Mouse (Mus musculus): ENCODE results near the gene Hsd17b12. TPM values are rescaled to one million over a fixed set of nuclear protein-coding genes. Genes with fewer than 3 reads are reported as not detected.

The Hsd17b12 gene
- polyA plus RNA-seq, 1 experiment from 2014 or later = 81.9 TPM

GRCm38 (mm10) chr2:94051952-94052351 lies 105.8 kb downstream of the Hsd17b12 start:
- Histone ChIP-seq H3K9me3 (replicated peaks; ENCODE audit: control insufficient read depth, low read length) (no peaks in the 10 kb centered on the region), H3K36me3 (ENCODE audit: control insufficient read depth, insufficient read depth) (no peaks in the 10 kb centered on the region), H3K4me2 (ENCODE audit: low read depth, low read length) (no peak overlapping the region), H3K4me1 (ENCODE audit: control insufficient read depth, insufficient read depth, low read length) (no peaks in the 10 kb centered on the region), H3K4me3 (ENCODE audit: low read length) (no peak overlapping the region), H3K27me3 (ENCODE audit: control insufficient read depth, insufficient read depth, low read length) (no peaks in the 10 kb centered on the region), H3K27ac (ENCODE audit: low read length) (no peak overlapping the region), H3K9ac (ENCODE audit: low read length) (no peak overlapping the region)
- no peak for ATAC-seq (replicated peaks; ENCODE audit: extremely low read depth, insufficient read depth, low FRiP score)
- WGBS = 88% methylated on average over 5 of the region's 5 CpGs

GRCm38 (mm10) chr2:94050901-94051300 lies 106.9 kb downstream of the Hsd17b12 start:
- H3K9ac ChIP-seq (ENCODE audit: low read length) = no peak overlapping the region
- no peak overlapping the region for H3K4me3 ChIP-seq (ENCODE audit: low read length)
- peaks cover 4% of the 10 kb centered on the region; the same call in 1 of the 2 replicates for H3K4me1 ChIP-seq (ENCODE audit: control insufficient read depth, insufficient read depth, low read length)
- WGBS = 95% methylated on average over 3 of the region's 3 CpGs
- H3K4me2 ChIP-seq (ENCODE audit: low read depth, low read length) = no peak overlapping the region
- H3K36me3 ChIP-seq (ENCODE audit: control insufficient read depth, insufficient read depth) = no peaks in the 10 kb centered on the region
- H3K27me3 ChIP-seq (ENCODE audit: control insufficient read depth, insufficient read depth, low read length) = no peaks in the 10 kb centered on the region
- no peak for ATAC-seq (replicated peaks; ENCODE audit: extremely low read depth, insufficient read depth, low FRiP score)
- H3K9me3 ChIP-seq (replicated peaks; ENCODE audit: control insufficient read depth, low read length) = no peaks in the 10 kb centered on the region
- H3K27ac ChIP-seq (ENCODE audit: low read length) = no peak overlapping the region

DNA sequence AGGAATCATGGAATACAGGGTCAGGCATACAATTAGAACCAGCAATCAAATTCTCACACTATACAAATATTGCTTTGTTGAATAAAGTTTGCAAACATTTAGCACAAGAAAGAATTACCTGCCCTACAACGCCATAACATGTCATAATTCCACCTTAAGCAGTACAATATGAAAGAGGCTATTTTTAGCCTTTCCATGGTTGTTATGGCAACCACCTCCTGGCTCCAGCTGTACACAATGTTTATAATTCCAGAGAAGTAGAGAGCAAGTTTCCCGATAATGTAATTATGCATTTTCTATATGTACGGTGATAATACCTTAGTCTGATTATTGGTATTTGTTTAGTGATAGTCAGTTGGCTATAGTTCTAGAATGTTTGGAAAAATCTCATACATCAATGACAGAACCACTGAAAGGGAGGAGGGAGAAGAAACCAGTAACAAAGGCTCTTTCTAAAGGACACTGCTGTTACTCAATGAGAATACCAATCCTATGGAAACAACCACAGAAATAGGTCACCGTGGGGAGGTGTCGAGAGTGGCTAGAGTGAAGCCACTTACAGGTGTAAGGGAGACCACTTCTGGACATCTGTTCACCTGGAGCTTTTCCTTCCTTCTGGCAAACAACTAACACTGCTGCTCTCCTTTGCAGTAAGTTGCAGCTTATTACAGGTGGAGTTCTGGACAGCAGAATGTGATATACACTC lies 108.1 kb downstream of the Hsd17b12 start:
- peaks cover 16% of the 10 kb centered on the region for H3K4me1 ChIP-seq (ENCODE audit: control insufficient read depth, insufficient read depth, low read length)
- no peaks in the 10 kb centered on the region for H3K9me3 ChIP-seq (replicated peaks; ENCODE audit: control insufficient read depth, low read length)
- H3K4me2 ChIP-seq (ENCODE audit: low read depth, low read length) = no peak overlapping the region
- no peaks in the 10 kb centered on the region for H3K36me3 ChIP-seq (ENCODE audit: control insufficient read depth, insufficient read depth)
- no peaks in the 10 kb centered on the region for H3K27me3 ChIP-seq (ENCODE audit: control insufficient read depth, insufficient read depth, low read length)
- H3K4me3 ChIP-seq (ENCODE audit: low read length) = no peak overlapping the region
- H3K27ac ChIP-seq (ENCODE audit: low read length) = no peak overlapping the region
- no peak for ATAC-seq (replicated peaks; ENCODE audit: extremely low read depth, insufficient read depth, low FRiP score)
- no peak overlapping the region for H3K9ac ChIP-seq (ENCODE audit: low read length)
- WGBS = 56% methylated on average over 5 of the region's 5 CpGs

- no peaks in the 10 kb centered on the region for H3K36me3 ChIP-seq (ENCODE audit: control insufficient read depth, insufficient read depth)
- ATAC-seq (replicated peaks; ENCODE audit: extremely low read depth, insufficient read depth, low FRiP score) = no peak
- H3K27me3 ChIP-seq (ENCODE audit: control insufficient read depth, insufficient read depth, low read length) = no peaks in the 10 kb centered on the region
- H3K4me1 ChIP-seq (ENCODE audit: control insufficient read depth, insufficient read depth, low read length) = peaks cover 20% of the 10 kb centered on the region
- H3K27ac ChIP-seq (ENCODE audit: low read length) = no peak overlapping the region
- H3K9ac ChIP-seq (ENCODE audit: low read length) = no peak overlapping the region
- no peaks in the 10 kb centered on the region for H3K9me3 ChIP-seq (replicated peaks; ENCODE audit: control insufficient read depth, low read length)
- no peak overlapping the region for H3K4me2 ChIP-seq (ENCODE audit: low read depth, low read length)
- WGBS = 61% methylated on average over 5 of the region's 5 CpGs
- H3K4me3 ChIP-seq (ENCODE audit: low read length) = no peak overlapping the region
Observed at GRCm38 (mm10) chr2:94048733-94049470, 108.9 kb downstream of the Hsd17b12 start.

DNA sequence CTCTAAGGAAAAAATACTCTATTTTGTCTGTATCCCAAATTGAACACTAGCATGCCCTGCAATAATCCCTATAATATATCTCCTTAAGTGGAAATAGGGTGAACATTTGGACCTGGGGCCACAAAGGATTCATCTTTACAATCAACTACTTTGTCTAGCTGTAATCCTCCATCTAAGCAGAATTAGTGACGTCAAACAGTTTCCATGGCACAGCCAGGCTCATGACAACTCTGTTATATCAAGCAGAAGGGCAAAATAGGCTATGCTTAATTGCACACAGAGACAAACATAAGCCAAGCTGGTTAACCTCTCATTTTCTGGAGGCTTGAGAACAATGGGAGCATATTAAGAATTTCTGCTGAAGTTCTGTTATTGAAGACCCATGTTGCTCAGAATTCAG lies 109.5 kb downstream of the Hsd17b12 start:
- peaks cover 20% of the 10 kb centered on the region for H3K4me1 ChIP-seq (ENCODE audit: control insufficient read depth, insufficient read depth, low read length)
- no peaks in the 10 kb centered on the region for H3K36me3 ChIP-seq (ENCODE audit: control insufficient read depth, insufficient read depth)
- no peak overlapping the region for H3K4me3 ChIP-seq (ENCODE audit: low read length)
- WGBS = 57% methylated on average over 1 of the region's 1 CpGs
- H3K4me2 ChIP-seq (ENCODE audit: low read depth, low read length) = no peak overlapping the region
- H3K9me3 ChIP-seq (replicated peaks; ENCODE audit: control insufficient read depth, low read length) = no peaks in the 10 kb centered on the region
- no peaks in the 10 kb centered on the region for H3K27me3 ChIP-seq (ENCODE audit: control insufficient read depth, insufficient read depth, low read length)
- H3K9ac ChIP-seq (ENCODE audit: low read length) = no peak overlapping the region
- no peak overlapping the region for H3K27ac ChIP-seq (ENCODE audit: low read length)
- ATAC-seq (replicated peaks; ENCODE audit: extremely low read depth, insufficient read depth, low FRiP score) = no peak

- peak; percentile 65 for ATAC-seq (replicated peaks; ENCODE audit: extremely low read depth, insufficient read depth, low FRiP score)
- H3K27ac ChIP-seq (ENCODE audit: low read length) = peak overlapping the region; percentile 62
- no peaks in the 10 kb centered on the region for H3K36me3 ChIP-seq (ENCODE audit: control insufficient read depth, insufficient read depth)
- 23% methylated on average over 6 of the region's 6 CpGs for WGBS
- H3K9me3 ChIP-seq (replicated peaks; ENCODE audit: control insufficient read depth, low read length) = no peaks in the 10 kb centered on the region
- H3K27me3 ChIP-seq (ENCODE audit: control insufficient read depth, insufficient read depth, low read length) = no peaks in the 10 kb centered on the region
- H3K9ac ChIP-seq (ENCODE audit: low read length) = no peak overlapping the region
- H3K4me3 ChIP-seq (ENCODE audit: low read length) = no peak overlapping the region
- peak overlapping the region; percentile 39 for H3K4me2 ChIP-seq (ENCODE audit: low read depth, low read length)
- peaks cover 20% of the 10 kb centered on the region for H3K4me1 ChIP-seq (ENCODE audit: control insufficient read depth, insufficient read depth, low read length)
Observed at GRCm38 (mm10) chr2:94045411-94046090, 112.2 kb downstream of the Hsd17b12 start.

DNA sequence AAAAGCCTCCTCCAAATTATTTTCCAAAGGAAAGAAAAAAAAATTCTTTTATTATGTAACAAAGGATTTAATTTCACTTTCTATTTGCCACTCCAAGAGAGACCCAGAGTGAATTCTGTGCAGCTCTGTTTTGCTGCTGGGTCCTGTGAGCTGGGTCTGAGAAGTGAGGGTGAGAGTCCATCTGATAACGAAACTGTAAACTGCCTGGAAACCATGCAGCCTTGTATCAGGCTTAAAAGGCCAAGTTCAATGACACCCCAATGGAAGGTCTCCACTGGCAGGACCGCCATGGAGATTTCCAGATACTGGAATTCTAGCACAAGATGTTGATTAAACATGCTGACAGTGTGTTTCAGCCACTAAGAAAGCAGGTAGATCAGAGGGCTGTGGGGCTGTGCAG lies 113.6 kb downstream of the Hsd17b12 start:
- Histone ChIP-seq H3K27ac (ENCODE audit: low read length) (no peak overlapping the region), H3K4me3 (ENCODE audit: low read length) (no peak overlapping the region), H3K9me3 (replicated peaks; ENCODE audit: control insufficient read depth, low read length) (no peaks in the 10 kb centered on the region), H3K4me1 (ENCODE audit: control insufficient read depth, insufficient read depth, low read length) (peaks cover 20% of the 10 kb centered on the region), H3K36me3 (ENCODE audit: control insufficient read depth, insufficient read depth) (no peaks in the 10 kb centered on the region), H3K4me2 (ENCODE audit: low read depth, low read length) (no peak overlapping the region), H3K27me3 (ENCODE audit: control insufficient read depth, insufficient read depth, low read length) (no peaks in the 10 kb centered on the region), H3K9ac (ENCODE audit: low read length) (no peak overlapping the region)
- no peak for ATAC-seq (replicated peaks; ENCODE audit: extremely low read depth, insufficient read depth, low FRiP score)
- WGBS = 84% methylated on average over 2 of the region's 2 CpGs

GRCm38 (mm10) chr2:94043662-94044061 lies 114.1 kb downstream of the Hsd17b12 start:
- H3K27me3 ChIP-seq (ENCODE audit: control insufficient read depth, insufficient read depth, low read length) = no peaks in the 10 kb centered on the region
- H3K4me2 ChIP-seq (ENCODE audit: low read depth, low read length) = no peak overlapping the region
- H3K27ac ChIP-seq (ENCODE audit: low read length) = no peak overlapping the region
- ATAC-seq (replicated peaks; ENCODE audit: extremely low read depth, insufficient read depth, low FRiP score) = no peak
- no peaks in the 10 kb centered on the region for H3K9me3 ChIP-seq (replicated peaks; ENCODE audit: control insufficient read depth, low read length)
- H3K36me3 ChIP-seq (ENCODE audit: control insufficient read depth, insufficient read depth) = no peaks in the 10 kb centered on the region
- H3K4me1 ChIP-seq (ENCODE audit: control insufficient read depth, insufficient read depth, low read length) = peaks cover 25% of the 10 kb centered on the region
- H3K9ac ChIP-seq (ENCODE audit: low read length) = no peak overlapping the region
- WGBS = 55% methylated on average over 5 of the region's 5 CpGs
- H3K4me3 ChIP-seq (ENCODE audit: low read length) = no peak overlapping the region

DNA sequence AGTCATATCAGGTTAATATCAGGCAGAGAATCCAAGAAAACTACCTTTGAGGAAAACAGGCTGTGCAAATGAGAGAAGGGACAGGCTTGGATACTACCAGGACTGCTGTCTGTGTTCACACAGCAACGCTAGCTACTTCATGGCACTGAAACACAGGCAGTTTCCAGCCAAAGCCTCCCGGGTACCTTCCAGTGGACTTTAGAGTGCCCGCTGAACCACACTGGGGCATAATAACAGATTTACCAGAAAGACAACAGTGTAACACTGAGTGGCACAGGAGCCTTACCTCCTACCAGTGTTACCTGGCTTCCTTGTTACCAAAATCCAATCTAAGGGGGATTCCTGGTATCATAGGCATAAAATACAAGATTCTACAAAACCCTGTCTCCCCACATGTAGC lies 115.3 kb downstream of the Hsd17b12 start:
- Histone ChIP-seq H3K9me3 (replicated peaks; ENCODE audit: control insufficient read depth, low read length) (no peaks in the 10 kb centered on the region), H3K36me3 (ENCODE audit: control insufficient read depth, insufficient read depth) (no peaks in the 10 kb centered on the region), H3K4me1 (ENCODE audit: control insufficient read depth, insufficient read depth, low read length) (peaks cover 25% of the 10 kb centered on the region), H3K4me3 (ENCODE audit: low read length) (no peak overlapping the region), H3K4me2 (ENCODE audit: low read depth, low read length) (no peak overlapping the region), H3K9ac (ENCODE audit: low read length) (no peak overlapping the region), H3K27ac (ENCODE audit: low read length) (no peak overlapping the region), H3K27me3 (ENCODE audit: control insufficient read depth, insufficient read depth, low read length) (no peaks in the 10 kb centered on the region)
- no peak for ATAC-seq (replicated peaks; ENCODE audit: extremely low read depth, insufficient read depth, low FRiP score)
- 87% methylated on average over 3 of the region's 3 CpGs for WGBS

All from heart, embryonic 16.5 days (tissue).